Mouse (Mus musculus): Measurements from ENCODE around the gene Nfib. TPM values are rescaled to one million over a fixed set of nuclear protein-coding genes. Genes with fewer than 3 reads are reported as not detected.

Nfib gene
- polyA plus RNA-seq, 1 experiment: 4.8 TPM

DNA sequence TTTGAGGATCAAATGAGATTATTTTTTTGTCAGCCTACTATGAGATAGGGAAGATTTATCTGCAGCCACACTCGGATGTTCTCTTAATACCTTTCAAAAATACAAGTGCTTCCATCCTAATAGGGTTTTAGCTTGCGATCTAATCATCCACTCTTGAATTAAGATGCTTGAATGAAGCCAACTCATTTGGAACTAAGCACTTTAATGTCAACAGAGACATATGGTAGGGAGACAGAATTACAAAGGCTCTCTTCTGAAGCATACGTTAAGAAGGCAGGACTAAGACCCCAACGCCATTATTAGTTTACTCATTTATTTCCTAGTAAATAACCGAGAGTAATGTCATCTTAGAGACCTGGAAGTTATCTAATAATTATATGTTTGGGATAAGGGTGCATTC is 68.9 kb downstream of the Nfib start:
- no peak for DNase-seq (ENCODE audit: low read depth, low spot score)
- WGBS: 74% methylated on average over 5 of the region's 5 CpGs

- 58% methylated on average over 5 of the region's 5 CpGs for WGBS
- no peak for DNase-seq (ENCODE audit: low read depth, low spot score)
Observed at GRCm38 (mm10) chr4:82635881-82636280, 69.7 kb downstream of the Nfib start.

DNA sequence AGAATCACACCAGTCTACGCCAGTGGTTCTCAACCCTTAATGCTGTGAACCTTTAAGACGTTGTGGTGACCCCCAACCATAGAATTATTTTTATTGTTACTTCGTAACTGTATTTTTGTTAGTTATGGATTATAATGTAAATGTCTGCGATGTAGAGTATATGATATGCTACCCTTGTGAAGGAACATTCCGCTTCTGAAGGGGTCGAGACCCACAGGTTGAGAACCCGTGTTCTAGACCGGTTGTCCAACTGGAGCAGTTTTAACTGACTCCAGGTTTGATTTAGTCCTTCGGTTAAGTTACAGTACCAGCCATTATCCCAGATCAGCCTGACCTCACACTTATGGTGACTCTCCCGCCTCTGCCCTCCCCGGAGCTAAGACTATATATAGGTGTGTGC is 70.4 kb downstream of the Nfib start:
- WGBS: 84% methylated on average over 11 of the region's 11 CpGs

DNA sequence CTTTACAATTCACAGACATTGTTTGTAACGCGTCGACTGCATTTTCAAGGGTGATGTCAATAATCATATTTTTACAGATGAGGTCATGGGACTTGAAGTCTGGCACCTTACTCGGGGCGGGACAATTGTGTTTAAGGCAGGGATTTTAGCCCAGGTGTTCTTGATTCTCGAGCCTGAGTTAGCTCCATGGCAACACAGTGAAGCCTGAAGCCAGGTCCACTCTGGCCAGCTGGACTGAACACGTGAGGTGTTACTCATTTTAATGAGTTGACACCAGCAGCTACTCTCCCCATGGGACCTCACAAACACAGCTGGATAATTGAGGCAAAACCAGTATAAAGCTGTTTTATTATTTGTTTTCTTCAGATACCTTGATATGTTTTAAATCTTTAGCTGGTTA is 71.2 kb downstream of the Nfib start:
- no peak for DNase-seq (ENCODE audit: low read depth, low spot score)
- WGBS: 56% methylated on average over 7 of the region's 7 CpGs

More for the DNA sequence above, 70.4 kb downstream of the Nfib start:
- no peak for DNase-seq (ENCODE audit: low read depth, low spot score)

- WGBS: 62% methylated on average over 8 of the region's 8 CpGs
- DNase-seq (ENCODE audit: low read depth, low spot score): no peak
Observed at GRCm38 (mm10) chr4:82624285-82625045, 81.1 kb downstream of the Nfib start.

- 66% methylated on average over 4 of the region's 4 CpGs for WGBS
- DNase-seq (ENCODE audit: low read depth, low spot score): no peak
Observed at GRCm38 (mm10) chr4:82623835-82624234, 81.7 kb downstream of the Nfib start.

- 82% methylated on average over 12 of the region's 12 CpGs for WGBS
- no peak for DNase-seq (ENCODE audit: low read depth, low spot score)
Observed at GRCm38 (mm10) chr4:82623081-82623538, 82.4 kb downstream of the Nfib start.

DNA sequence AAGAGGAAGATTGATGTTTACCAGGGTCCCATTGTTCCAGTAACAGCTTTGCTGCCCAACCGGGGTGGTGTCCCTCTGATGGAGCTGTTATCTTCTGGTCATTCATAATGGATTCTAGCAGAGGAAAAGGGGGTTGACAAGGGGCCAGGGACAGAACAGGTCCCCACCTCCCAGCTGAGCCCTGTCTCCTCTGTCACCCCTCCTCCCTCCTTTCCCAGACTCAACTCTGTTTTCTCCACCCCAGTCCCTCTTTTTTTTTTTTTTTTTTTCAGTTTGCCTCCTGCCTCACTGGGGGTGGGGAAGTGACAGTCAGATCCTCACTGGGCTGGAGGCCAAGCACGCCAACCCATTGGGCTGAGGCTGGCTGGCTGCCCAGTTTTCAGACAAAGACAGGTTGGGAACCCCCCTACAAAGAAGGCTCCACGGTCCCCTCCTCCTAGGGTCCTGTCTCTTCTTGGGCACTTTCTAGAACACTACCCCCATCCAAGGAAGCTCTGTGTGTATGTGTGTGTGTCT is 83.2 kb downstream of the Nfib start:
- DNase-seq (ENCODE audit: low read depth, low spot score): no peak

GRCm38 (mm10) chr4:82619539-82619941 is 86.0 kb downstream of the Nfib start:
- DNase-seq (ENCODE audit: low read depth, low spot score): no peak
- 39% methylated on average over 12 of the region's 12 CpGs for WGBS

More for the DNA sequence above, 83.2 kb downstream of the Nfib start:
- 6% methylated on average over 3 of the region's 3 CpGs for WGBS

DNA sequence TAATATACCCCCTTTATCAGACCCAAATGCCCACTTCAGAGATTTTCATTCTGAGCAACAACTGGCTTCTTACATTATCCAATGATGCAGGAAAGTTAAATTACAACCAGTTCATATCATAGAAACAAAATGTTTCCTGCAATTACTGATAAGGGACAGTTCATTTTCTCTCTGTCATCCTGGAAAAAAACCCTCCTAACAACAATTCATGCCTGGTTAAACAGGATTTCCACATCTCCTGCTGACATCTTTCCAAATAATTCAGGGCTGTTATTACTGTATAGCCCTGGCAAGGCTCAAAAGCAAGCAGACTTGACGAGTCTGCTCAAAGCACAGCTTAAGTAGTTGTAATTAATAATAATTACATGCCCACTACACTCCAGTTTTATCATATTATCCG is 86.5 kb downstream of the Nfib start:
- 46% methylated on average over 2 of the region's 2 CpGs for WGBS
- no peak for DNase-seq (ENCODE audit: low read depth, low spot score)

- WGBS: 87% methylated on average over 10 of the region's 10 CpGs
- no peak for DNase-seq (ENCODE audit: low read depth, low spot score)
Observed at GRCm38 (mm10) chr4:82617257-82617656, 88.3 kb downstream of the Nfib start.

DNA sequence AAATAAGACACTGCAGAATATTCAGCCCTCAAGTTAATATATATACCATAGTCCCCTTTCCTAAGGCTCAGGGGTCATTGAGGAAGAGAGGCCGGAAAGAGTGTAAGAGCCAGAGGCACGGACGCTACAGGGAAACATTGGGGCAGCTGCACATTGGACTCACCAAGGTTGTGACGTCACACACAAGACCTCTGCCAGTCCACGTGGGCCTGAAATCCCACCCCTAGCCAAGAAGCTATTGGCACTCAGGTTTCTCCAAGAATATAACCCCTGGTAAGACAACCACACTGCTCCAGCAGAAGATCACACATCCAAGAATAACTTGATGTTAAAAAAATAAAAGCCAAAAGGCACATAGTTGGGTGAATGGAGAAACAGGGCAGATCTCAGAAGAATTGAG is 89.8 kb downstream of the Nfib start:
- DNase-seq (ENCODE audit: low read depth, low spot score): no peak
- 85% methylated on average over 5 of the region's 5 CpGs for WGBS

DNA sequence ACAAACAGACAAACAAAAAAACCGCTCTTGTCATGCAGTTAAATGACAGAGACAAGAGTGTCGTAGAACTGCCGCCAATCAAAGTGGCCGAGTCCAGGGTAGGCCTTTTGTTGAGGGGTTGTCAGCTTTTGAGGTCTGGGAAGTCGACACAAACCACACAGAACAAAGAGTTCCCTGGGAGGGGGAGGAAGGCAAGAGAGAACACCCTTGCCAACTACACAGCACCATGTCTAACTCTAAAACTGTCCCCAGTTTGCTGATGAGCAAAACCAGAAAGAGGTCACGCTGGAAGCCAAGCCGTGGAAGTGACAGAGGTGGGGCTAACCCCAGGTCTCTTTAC is 91.1 kb downstream of the Nfib start:
- DNase-seq (ENCODE audit: low read depth, low spot score): no peak
- WGBS: 72% methylated on average over 7 of the region's 7 CpGs

DNA sequence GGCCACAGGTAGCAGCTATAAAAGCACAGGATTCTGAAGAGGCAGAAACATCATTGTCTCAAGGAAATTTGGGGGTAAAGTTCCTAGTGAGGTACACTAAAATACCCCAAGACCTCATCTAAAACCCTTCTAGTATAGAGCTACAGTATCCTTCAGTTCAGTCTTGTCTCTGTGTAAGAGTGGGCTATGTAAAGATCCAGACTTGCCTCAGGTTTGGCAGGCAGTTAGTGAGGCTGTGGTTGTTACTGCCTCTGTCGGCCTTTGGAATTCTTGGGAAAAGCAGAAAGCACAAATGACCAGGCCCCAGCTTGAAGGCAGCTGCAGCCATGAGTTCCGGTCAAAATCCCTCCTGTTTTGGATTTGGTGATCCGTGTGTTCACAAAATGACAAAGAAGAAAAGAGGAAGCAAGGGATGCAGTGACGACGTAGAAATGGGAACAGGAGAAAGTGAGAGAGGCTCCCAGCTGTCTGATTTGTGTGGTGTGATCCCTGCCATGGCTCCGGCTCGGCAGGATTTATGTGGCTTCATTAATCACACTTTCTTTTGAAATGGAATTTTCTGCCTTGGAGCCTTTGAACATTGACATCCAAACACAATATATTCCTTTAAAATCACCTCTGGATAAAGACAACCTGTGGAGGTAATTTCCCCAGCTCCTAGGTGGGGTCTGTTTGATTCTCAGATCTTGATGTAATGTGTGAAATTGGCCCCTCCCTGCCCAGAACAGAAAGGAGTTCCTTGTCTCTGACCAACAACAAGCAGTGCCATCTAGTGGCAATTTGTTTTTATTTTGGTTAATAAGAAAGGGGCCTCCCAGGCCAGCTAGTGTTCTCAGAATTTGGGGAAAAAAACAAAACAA is 91.7 kb downstream of the Nfib start:
- DNase-seq (ENCODE audit: low read depth, low spot score): no peak
- 50% methylated on average over 7 of the region's 7 CpGs for WGBS

DNA sequence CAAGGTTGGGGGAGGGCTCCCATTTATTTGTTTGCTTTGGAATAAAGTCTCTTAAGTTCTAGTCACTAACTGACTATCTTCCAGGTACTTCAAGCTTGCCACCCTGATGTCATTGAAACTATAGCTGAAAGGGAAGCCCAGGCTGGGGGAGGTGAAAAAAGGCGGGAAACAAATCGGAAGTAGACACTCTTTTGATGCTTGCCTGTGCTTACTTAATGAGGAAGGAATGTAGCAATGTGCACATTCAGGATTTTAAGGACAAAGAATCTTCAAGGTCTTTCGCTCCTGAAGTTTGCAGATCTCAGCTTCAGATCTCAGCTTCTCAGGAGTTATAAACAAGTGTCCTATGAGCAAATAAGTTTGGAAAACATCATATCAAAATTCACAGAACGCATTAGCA is 95.9 kb downstream of the Nfib start:
- WGBS: 65% methylated on average over 4 of the region's 4 CpGs
- DNase-seq (ENCODE audit: low read depth, low spot score): no peak

GRCm38 (mm10) chr4:82608768-82609610 is 96.6 kb downstream of the Nfib start:
- no peak for DNase-seq (ENCODE audit: low read depth, low spot score)
- 80% methylated on average over 9 of the region's 9 CpGs for WGBS

DNA sequence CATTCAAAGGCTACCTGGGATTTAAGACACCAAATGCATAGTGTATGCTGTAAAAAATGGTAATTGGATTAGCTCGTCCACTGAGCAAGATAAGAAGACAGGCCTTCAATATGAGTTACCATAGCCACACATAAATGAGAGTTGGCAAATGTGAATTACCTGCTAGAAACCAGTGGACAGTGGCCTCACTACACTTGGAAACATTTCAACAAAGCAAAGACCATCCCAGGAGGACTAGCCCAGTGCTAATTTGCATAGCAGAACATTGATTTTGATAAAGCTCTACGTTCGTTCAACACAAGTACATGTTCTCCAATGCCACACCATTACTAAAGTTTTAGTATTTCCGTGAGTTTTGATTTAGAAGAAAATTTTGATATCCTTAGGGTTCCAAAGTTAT is 98.3 kb downstream of the Nfib start:
- DNase-seq (ENCODE audit: low read depth, low spot score): no peak
- 86% methylated on average over 4 of the region's 4 CpGs for WGBS

- no peak for DNase-seq (ENCODE audit: low read depth, low spot score)
- WGBS: 95% methylated on average over 9 of the region's 9 CpGs
Observed at GRCm38 (mm10) chr4:82606351-82606750, 99.2 kb downstream of the Nfib start.

DNA sequence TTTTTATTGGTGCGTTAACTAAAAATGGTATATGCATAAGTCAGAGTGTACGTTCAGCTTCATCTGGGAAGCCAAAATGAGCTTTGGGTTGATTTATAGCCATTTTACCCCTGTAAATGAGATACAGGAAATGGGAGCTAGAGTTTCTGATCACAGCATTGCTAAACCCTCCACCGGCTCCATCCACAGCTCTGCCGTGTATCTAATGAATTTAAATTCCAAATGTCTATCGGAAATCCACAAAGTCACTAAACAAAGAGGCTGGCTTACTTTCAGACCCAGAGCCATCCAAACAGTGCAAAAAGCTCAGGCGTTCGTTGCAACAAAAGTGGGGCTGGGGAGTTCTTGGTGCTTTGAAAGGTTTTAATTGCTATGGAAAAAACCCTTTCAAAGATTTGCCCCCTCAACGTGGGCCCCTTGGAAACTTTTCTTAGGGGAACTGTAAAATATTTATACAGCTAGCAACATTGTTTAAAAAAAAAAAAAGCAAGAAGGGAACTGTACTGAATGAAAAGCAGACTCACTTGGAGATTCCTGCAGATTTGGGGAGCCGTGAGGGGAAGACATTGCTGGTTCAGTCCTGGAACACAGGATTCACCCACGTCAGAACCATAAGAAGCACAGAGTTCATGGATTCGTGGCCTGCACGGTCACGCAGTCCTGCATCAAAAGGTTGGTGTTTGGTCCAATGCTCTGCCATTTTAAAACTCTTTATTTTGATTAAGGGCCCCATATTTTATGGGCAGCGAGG is 100.3 kb downstream of the Nfib start:
- WGBS: 66% methylated on average over 14 of the region's 14 CpGs
- DNase-seq (ENCODE audit: low read depth, low spot score): no peak
